Mouse (Mus musculus): ENCODE measurements around the gene Cerkl.

Gene Cerkl

GRCm38 (mm10) chr2:79328079-79328478 is 128.5 kb downstream of the Cerkl start:
- DNase-seq (ENCODE audit: low read depth in 2 of 2, low spot score in 2 of 2) = no peak

- no peak for DNase-seq (ENCODE audit: low read depth in 2 of 2, low spot score in 2 of 2)
These were observed 140.3 kb downstream of the Cerkl start for GRCm38 (mm10) chr2:79316182-79316880.

DNA sequence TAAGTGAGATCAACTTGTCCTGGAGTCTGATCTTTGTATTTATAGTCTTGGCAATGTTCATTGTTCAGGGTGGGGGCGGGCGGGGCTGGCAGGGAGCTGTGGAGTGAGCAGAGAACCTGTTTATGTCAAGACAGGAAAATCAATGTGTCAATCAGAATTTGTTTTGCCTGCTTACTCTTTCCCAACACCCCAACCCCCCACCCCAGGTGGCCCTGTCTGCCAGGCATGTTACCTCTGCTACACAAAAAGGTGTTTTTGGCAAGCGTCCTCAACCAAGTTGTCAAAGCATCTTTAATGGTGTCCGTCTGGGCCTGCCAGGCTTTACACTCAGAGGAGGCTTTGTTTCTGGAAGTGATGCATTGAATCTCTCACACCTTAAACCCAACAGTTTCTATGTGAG is 141.5 kb downstream of the Cerkl start:
- DNase-seq (ENCODE audit: low read depth in 2 of 2, low spot score in 2 of 2) = no peak

DNA sequence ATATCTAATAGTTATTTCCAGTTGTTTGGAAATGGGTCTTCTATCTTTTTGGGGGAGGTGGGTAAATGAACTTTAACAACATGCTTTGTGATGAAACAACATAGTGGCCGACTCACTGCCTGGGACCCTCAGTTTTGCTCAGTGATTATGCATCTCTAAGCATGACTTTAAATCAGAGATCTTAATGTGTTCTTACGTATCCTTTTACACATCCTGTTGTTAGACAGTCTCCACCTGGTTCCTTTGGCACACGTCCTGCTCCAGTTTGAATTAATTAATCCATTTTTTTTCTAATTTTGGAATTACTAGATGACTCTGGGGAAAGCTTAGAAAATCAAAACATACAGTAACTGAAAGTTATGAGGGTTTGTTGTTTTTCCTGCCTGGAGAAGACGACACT is 144.1 kb downstream of the Cerkl start:
- no peak for DNase-seq (ENCODE audit: low read depth in 2 of 2, low spot score in 2 of 2)

GRCm38 (mm10) chr2:79309454-79310118 is 147.0 kb downstream of the Cerkl start:
- no peak for DNase-seq (ENCODE audit: low read depth in 2 of 2, low spot score in 2 of 2)

DNA sequence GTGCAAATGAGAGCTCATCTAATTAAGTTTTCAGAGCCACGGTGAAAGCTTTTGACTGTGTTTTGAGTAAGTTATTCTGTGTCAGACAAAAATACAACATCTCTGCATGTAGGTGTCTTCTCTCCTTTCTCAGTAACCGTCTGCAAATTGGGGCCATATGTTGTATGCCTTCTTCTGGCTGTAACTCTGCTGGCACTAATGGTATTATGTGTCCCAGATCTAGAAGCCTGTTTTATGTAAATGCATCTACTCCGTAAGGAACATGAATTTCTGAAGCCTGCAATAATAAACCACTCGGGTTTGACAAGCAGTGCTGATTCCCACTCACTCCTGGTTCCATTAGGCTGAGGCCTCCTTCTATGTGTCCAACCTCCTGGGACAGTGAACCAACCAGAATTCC is 149.0 kb downstream of the Cerkl start:
- DNase-seq (ENCODE audit: low read depth in 2 of 2, low spot score in 2 of 2) = no peak

DNA sequence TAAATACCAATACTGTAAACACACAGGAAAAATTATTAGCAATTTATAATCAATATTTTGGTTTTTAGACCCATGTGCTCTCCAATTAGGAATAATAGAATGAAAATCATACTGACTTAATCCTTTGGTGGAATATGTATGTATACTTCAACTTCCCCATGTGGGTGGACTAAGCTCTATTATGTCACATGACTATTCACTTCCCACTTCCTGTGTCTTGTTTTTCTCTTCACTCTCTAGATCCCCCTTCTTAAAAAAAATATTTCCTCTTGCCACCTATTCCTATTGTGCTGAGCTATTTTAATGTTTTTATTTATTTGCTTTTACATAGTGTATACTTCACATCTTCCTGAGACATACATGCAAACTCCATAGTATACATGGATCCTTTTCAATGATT is 154.2 kb downstream of the Cerkl start:
- no peak for DNase-seq (ENCODE audit: low read depth in 2 of 2, low spot score in 2 of 2)

GRCm38 (mm10) chr2:79292431-79292830 is 164.2 kb downstream of the Cerkl start:
- no peak for DNase-seq (ENCODE audit: low read depth in 2 of 2, low spot score in 2 of 2)

DNA sequence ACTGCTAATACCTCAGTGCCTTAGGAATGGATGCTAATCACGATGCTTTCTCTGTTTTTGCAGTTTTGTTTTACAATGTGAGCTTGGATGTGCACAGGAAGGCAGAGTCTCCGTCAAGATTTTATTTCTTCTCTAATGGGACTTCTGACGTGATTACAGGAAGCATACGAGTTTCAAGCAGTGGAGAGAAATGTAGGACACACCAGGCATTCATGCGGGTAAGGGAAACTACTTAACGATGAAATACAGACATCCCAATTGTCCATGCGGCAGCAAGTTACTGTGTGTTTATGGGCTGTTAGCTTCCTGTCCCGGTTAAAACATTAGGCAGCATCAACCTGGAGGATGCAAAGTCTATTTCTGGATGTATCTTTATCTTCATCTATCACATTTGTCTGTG is 164.7 kb downstream of the Cerkl start:
- DNase-seq (ENCODE audit: low read depth in 2 of 2, low spot score in 2 of 2) = no peak

DNA sequence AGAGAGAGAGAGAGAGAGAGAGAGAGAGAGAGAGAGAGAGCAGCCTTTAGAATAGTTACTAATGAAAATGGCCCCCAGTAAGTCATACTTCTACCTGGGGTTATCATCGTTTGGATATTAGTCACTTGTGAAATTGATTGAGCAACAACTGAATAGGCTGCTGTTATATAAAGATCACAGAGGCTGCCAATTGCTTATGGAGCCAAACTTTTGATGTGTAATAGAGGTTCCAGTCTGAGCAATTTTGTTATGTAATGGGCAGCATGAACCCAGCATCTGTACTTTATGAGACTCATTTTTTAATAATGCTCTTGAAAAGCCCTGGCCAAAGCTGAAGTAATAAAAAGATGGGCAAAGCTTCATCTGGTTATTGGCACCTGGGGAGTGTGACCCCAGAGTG is 166.4 kb downstream of the Cerkl start:
- DNase-seq (ENCODE audit: low read depth in 2 of 2, low spot score in 2 of 2) = no peak

DNA sequence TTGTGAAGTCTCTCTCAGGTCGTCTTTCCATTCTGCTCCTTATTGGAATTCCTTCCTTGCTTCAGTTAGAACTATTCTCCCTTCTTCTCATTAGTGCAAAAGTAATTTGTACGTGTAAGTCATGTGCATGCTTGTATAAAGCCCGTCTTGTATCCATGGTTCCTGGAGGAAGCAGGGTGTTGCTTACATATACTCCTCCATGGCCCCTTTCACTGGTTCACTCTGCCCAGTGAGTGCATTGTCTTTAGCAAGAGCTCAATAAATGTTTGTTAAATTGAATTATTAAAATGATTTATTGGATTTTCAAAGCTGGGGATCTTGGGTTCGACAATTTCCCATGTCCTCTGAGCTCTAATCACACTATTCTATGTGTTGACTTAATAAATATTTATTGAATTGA is 172.4 kb downstream of the Cerkl start:
- no peak for DNase-seq (ENCODE audit: low read depth in 2 of 2, low spot score in 2 of 2)
